Mouse (Mus musculus): Measurements from ENCODE around the gene Dhrs13. TPM values are rescaled to one million over a fixed set of nuclear protein-coding genes. Genes with fewer than 3 reads are reported as not detected.

Gene Dhrs13
- polyA plus RNA-seq, 1 experiment = not detected

- no peak for TF ChIP-seq POLR2A (IDR thresholded peaks at IDR 0.05; ENCODE audit: insufficient read depth, low read depth, low read length)
- Histone ChIP-seq H3K4me3 (ENCODE audit: insufficient read depth, low read depth, low read length) (no peak overlapping the region), H3K27ac (ENCODE audit: insufficient read depth, low read depth, low read length) (no peak overlapping the region), H3K4me1 (ENCODE audit: control insufficient read depth, insufficient read depth, low read length) (no peaks in the 10 kb centered on the region)
- WGBS = 42% methylated on average over 1 of the region's 1 CpGs
These were observed 36.5 kb upstream of the Dhrs13 start for GRCm38 (mm10) chr11:77995556-77995955.

- no peaks in the 10 kb centered on the region; the same call in 1 of the 2 replicates for H3K4me1 ChIP-seq (ENCODE audit: control insufficient read depth, insufficient read depth, low read length)
- WGBS = 74% methylated on average over 5 of the region's 5 CpGs
- H3K27ac ChIP-seq (ENCODE audit: insufficient read depth, low read depth, low read length) = no peak overlapping the region
- TF ChIP-seq POLR2A (IDR thresholded peaks at IDR 0.05; ENCODE audit: insufficient read depth, low read depth, low read length) (no peak), CTCF (IDR thresholded peaks at IDR 0.05; ENCODE audit: insufficient read depth, low read depth, low read length) (no peak)
- H3K4me3 ChIP-seq (ENCODE audit: insufficient read depth, low read depth, low read length) = no peak overlapping the region
These were observed 25.6 kb upstream of the Dhrs13 start for GRCm38 (mm10) chr11:78006446-78006845.

GRCm38 (mm10) chr11:78019676-78020075, 12.4 kb upstream of the Dhrs13 start:
- 22% methylated on average over 4 of the region's 4 CpGs for WGBS
- TF ChIP-seq CTCF (IDR thresholded peaks at IDR 0.05; ENCODE audit: insufficient read depth, low read depth, low read length) = no peak
- TF ChIP-seq POLR2A (IDR thresholded peaks at IDR 0.05; ENCODE audit: insufficient read depth, low read depth, low read length) = no peak
- no peaks in the 10 kb centered on the region for H3K4me1 ChIP-seq (ENCODE audit: control insufficient read depth, insufficient read depth, low read length)

GRCm38 (mm10) chr11:78023607-78024006, 8.5 kb upstream of the Dhrs13 start:
- H3K4me1 ChIP-seq (ENCODE audit: control insufficient read depth, insufficient read depth, low read length) = no peaks in the 10 kb centered on the region
- H3K27ac ChIP-seq (ENCODE audit: insufficient read depth, low read depth, low read length) = no peak overlapping the region
- TF ChIP-seq CTCF (IDR thresholded peaks at IDR 0.05; ENCODE audit: insufficient read depth, low read depth, low read length) (no peak), POLR2A (IDR thresholded peaks at IDR 0.05; ENCODE audit: insufficient read depth, low read depth, low read length) (no peak)
- no peak overlapping the region for H3K4me3 ChIP-seq (ENCODE audit: insufficient read depth, low read depth, low read length)
- whole genome bisulfite sequencing = 65% methylated on average over 8 of the region's 8 CpGs

More at GRCm38 (mm10) chr11:78019676-78020075, 12.4 kb upstream of the Dhrs13 start:
- Histone ChIP-seq H3K4me3 (ENCODE audit: insufficient read depth, low read depth, low read length) (no peak overlapping the region), H3K27ac (ENCODE audit: insufficient read depth, low read depth, low read length) (no peak overlapping the region)

GRCm38 (mm10) chr11:78029240-78029639, 2.8 kb upstream of the Dhrs13 start:
- 83% methylated on average over 8 of the region's 8 CpGs for WGBS
- Histone ChIP-seq H3K4me3 (ENCODE audit: insufficient read depth, low read depth, low read length) (no peak overlapping the region), H3K27ac (ENCODE audit: insufficient read depth, low read depth, low read length) (no peak overlapping the region), H3K4me1 (ENCODE audit: control insufficient read depth, insufficient read depth, low read length) (peaks cover 5% of the 10 kb centered on the region; the same call in 1 of the 2 replicates)
- TF ChIP-seq CTCF (IDR thresholded peaks at IDR 0.05; ENCODE audit: insufficient read depth, low read depth, low read length) (no peak), POLR2A (IDR thresholded peaks at IDR 0.05; ENCODE audit: insufficient read depth, low read depth, low read length) (no peak)

GRCm38 (mm10) chr11:78030600-78030999, 1.5 kb upstream of the Dhrs13 start:
- no peak for TF ChIP-seq POLR2A (IDR thresholded peaks at IDR 0.05; ENCODE audit: insufficient read depth, low read depth, low read length)
- TF ChIP-seq CTCF (IDR thresholded peaks at IDR 0.05; ENCODE audit: insufficient read depth, low read depth, low read length) = no peak
- Histone ChIP-seq H3K4me3 (ENCODE audit: insufficient read depth, low read depth, low read length) (no peak overlapping the region), H3K4me1 (ENCODE audit: control insufficient read depth, insufficient read depth, low read length) (peaks cover 5% of the 10 kb centered on the region; the same call in 1 of the 2 replicates), H3K27ac (ENCODE audit: insufficient read depth, low read depth, low read length) (no peak overlapping the region)
- 72% methylated on average over 2 of the region's 2 CpGs for WGBS

GRCm38 (mm10) chr11:78031389-78031788, 691 bp upstream of the Dhrs13 start:
- Histone ChIP-seq H3K4me1 (ENCODE audit: control insufficient read depth, insufficient read depth, low read length) (peaks cover 5% of the 10 kb centered on the region; the same call in 1 of the 2 replicates), H3K27ac (ENCODE audit: insufficient read depth, low read depth, low read length) (no peak overlapping the region), H3K4me3 (ENCODE audit: insufficient read depth, low read depth, low read length) (no peak overlapping the region)
- WGBS = 49% methylated on average over 6 of the region's 6 CpGs
- TF ChIP-seq POLR2A (IDR thresholded peaks at IDR 0.05; ENCODE audit: insufficient read depth, low read depth, low read length) (no peak), CTCF (IDR thresholded peaks at IDR 0.05; ENCODE audit: insufficient read depth, low read depth, low read length) (no peak)

GRCm38 (mm10) chr11:78032809-78033195, 722 bp downstream of the Dhrs13 start:
- TF ChIP-seq CTCF (IDR thresholded peaks at IDR 0.05; ENCODE audit: insufficient read depth, low read depth, low read length) (no peak), POLR2A (IDR thresholded peaks at IDR 0.05; ENCODE audit: insufficient read depth, low read depth, low read length) (no peak)
- Histone ChIP-seq H3K4me3 (ENCODE audit: insufficient read depth, low read depth, low read length) (peak overlapping the region; percentile 62), H3K4me1 (ENCODE audit: control insufficient read depth, insufficient read depth, low read length) (peaks cover 7% of the 10 kb centered on the region), H3K27ac (ENCODE audit: insufficient read depth, low read depth, low read length) (0 out of 2 replicates have a peak overlapping the region, but pooled peaks have one; percentile 11)
- WGBS = 3% methylated on average over 5 of the region's 5 CpGs

- 94% methylated on average over 23 of the region's 23 CpGs for WGBS
- peaks cover 7% of the 10 kb centered on the region for H3K4me1 ChIP-seq (ENCODE audit: control insufficient read depth, insufficient read depth, low read length)
These were observed 2.0 kb downstream of the Dhrs13 start for GRCm38 (mm10) chr11:78033931-78034617.

More at GRCm38 (mm10) chr11:78033931-78034617, 2.0 kb downstream of the Dhrs13 start:
- no peak overlapping the region for H3K4me3 ChIP-seq (ENCODE audit: insufficient read depth, low read depth, low read length)
- H3K27ac ChIP-seq (ENCODE audit: insufficient read depth, low read depth, low read length) = no peak overlapping the region
- TF ChIP-seq POLR2A (IDR thresholded peaks at IDR 0.05; ENCODE audit: insufficient read depth, low read depth, low read length) = no peak
- no peak for TF ChIP-seq CTCF (IDR thresholded peaks at IDR 0.05; ENCODE audit: insufficient read depth, low read depth, low read length)
